10 mouse cellular contexts compared by ENCODE assay signal in genomic region chr9:41526126-41526525, GRCm38 (mm10).
DNase-seq lines count a peak whose midpoint lies in the region; ATAC-seq and TF ChIP-seq lines count a peak whose summit lies in the region.
"Had no signal": no experiment of that assay in that cellular context is flagged by ENCODE, and none has a peak within 500 bp of the region (broad histone marks: within the 10 kb centered on the region; RNA-seq: fewer than 3 reads in every experiment).

No protein-coding gene starts in this region.

- H3K4me3 ChIP-seq in CH12.LX (replicated peaks in 1 of 3; ENCODE audit: low read depth in 2 of 3, low read length in 2 of 3, poor library complexity in 1 of 3), result no peak overlapping the region
- no peak overlapping the region for H3K4me3 ChIP-seq in embryonic facial prominence, embryonic 14.5 days (ENCODE audit: low read depth, low read length)
- no peak overlapping the region for H3K4me3 ChIP-seq in hindbrain, postnatal 0 days (ENCODE audit: low read length)
- H3K4me3 ChIP-seq in cerebellum, adult 2 months (replicated peaks; ENCODE audit: insufficient read depth, low read depth, low read length), result no peak overlapping the region
- H3K4me3 ChIP-seq: intestine, embryonic 15.5 days had no signal

- no peaks in the 10 kb centered on the region for H3K27me3 ChIP-seq in CH12.LX (replicated peaks)
- no peaks in the 10 kb centered on the region for H3K27me3 ChIP-seq in embryonic facial prominence, embryonic 14.5 days (replicated peaks; ENCODE audit: control insufficient read depth, insufficient read depth, low read length)
- H3K27me3 ChIP-seq in hindbrain, postnatal 0 days (ENCODE audit: insufficient read depth, low read length), result no peaks in the 10 kb centered on the region
- no peaks in the 10 kb centered on the region for H3K27me3 ChIP-seq in cerebellum, adult 2 months (ENCODE audit: control insufficient read depth, insufficient read depth, low read length)
- H3K27me3 ChIP-seq: intestine, embryonic 15.5 days had no signal

- 55% methylated on average over 8 of the region's 8 CpGs for WGBS in embryonic facial prominence, embryonic 14.5 days
- 17% methylated on average over 8 of the region's 8 CpGs for WGBS in hindbrain, postnatal 0 days
- WGBS in cerebellum, adult 2 months, result 26% methylated on average over 8 of the region's 8 CpGs

- no peaks in the 10 kb centered on the region for H3K79me2 ChIP-seq in CH12.LX (replicated peaks; ENCODE audit: control insufficient read depth, extremely low read depth, insufficient read depth, poor library complexity, severe bottlenecking)

- peak overlapping the region; percentile 79 for H3K4me2 ChIP-seq in CH12.LX (ENCODE audit: insufficient read depth, low read depth, poor library complexity, severe bottlenecking)
- no peak overlapping the region for H3K4me2 ChIP-seq in embryonic facial prominence, embryonic 14.5 days (ENCODE audit: low read depth, low read length)
- 0 out of 2 replicates have a peak overlapping the region, but pooled peaks have one; percentile 17 for H3K4me2 ChIP-seq in hindbrain, postnatal 0 days (ENCODE audit: low read depth, low read length)
- H3K4me2 ChIP-seq: intestine, embryonic 15.5 days had no signal

- TF ChIP-seq CTCF in CH12.LX (conservative IDR thresholded peaks at IDR 0.05 in 1 of 2, IDR thresholded peaks at IDR 0.05 in 1 of 2; ENCODE audit: low read depth in 2 of 2, low read length in 2 of 2), result no peak
- no peak for TF ChIP-seq CTCF in hindbrain, postnatal 0 days (IDR thresholded peaks at IDR 0.05; ENCODE audit: low read depth)
- TF ChIP-seq CTCF in cerebellum, adult 2 months (IDR thresholded peaks at IDR 0.05; ENCODE audit: borderline replicate concordance, insufficient read depth, low read depth, low read length), result no peak

- in situ Hi-C loops in CH12.LX (cut with MboI; ENCODE audit: low pct_ligation_motif_present, low pct_unique_long_range_greater_than_20kb, low sequenced_read_pairs), result no loop called here

- ATAC-seq in embryonic facial prominence, embryonic 14.5 days (ENCODE audit: low read depth), result no peak
- ATAC-seq in hindbrain, postnatal 0 days, result peak; percentile 10; the same call in 1 of the 2 replicates
- ATAC-seq in CD4-positive, CD25-positive, alpha-beta regulatory T cell, adult 4 months, result no peak
- ATAC-seq: intestine, embryonic 15.5 days had no signal

- TF ChIP-seq RAD21 in CH12.LX (IDR thresholded peaks at IDR 0.05; ENCODE audit: low read depth, low read length), result no peak

- no peak overlapping the region for H3K9ac ChIP-seq in CH12.LX (ENCODE audit: insufficient read depth, low read depth)
- peak overlapping the region; percentile 45; the same call in 1 of the 2 replicates for H3K9ac ChIP-seq in embryonic facial prominence, embryonic 14.5 days (ENCODE audit: low read depth, low read length)
- no peak overlapping the region for H3K9ac ChIP-seq in hindbrain, postnatal 0 days (replicated peaks; ENCODE audit: low read length)
- H3K9ac ChIP-seq: intestine, embryonic 15.5 days had no signal

- no peak for TF ChIP-seq EP300 in CH12.LX (IDR thresholded peaks at IDR 0.05; ENCODE audit: low read length)

- dilution Hi-C loops in CH12.LX (cut with MboI; ENCODE audit: extremely low pct_ligation_motif_present, extremely low pct_unique_long_range_greater_than_20kb, low sequenced_read_pairs), result no loop called here

- DNase-seq in heart, adult 18-20 months, result peak; percentile 18 to 32
- DNase-seq in heart, adult 8-10 months (ENCODE audit: low spot score), result no peak
- peak; percentile 28 for DNase-seq in CH12.LX (ENCODE audit: extremely low read depth)
- peak; percentile 32 for DNase-seq in embryonic facial prominence, embryonic 14.5 days (ENCODE audit: low spot score)
- peak; percentile 47 for DNase-seq in hindbrain, postnatal 0 days (ENCODE audit: low spot score)
- no peak for DNase-seq in embryo, embryonic 10 days (ENCODE audit: low spot score)
- no peak for DNase-seq in cerebellum, adult 2 months
- DNase-seq: cerebellum, adult 8-10 months had no signal

- H3K9me3 ChIP-seq in CH12.LX (replicated peaks; ENCODE audit: low read length), result no peaks in the 10 kb centered on the region
- no peaks in the 10 kb centered on the region for H3K9me3 ChIP-seq in embryonic facial prominence, embryonic 14.5 days (ENCODE audit: control insufficient read depth, low read length)
- no peaks in the 10 kb centered on the region for H3K9me3 ChIP-seq in hindbrain, postnatal 0 days (ENCODE audit: low read length)
- H3K9me3 ChIP-seq: intestine, embryonic 15.5 days had no signal

- peaks cover 9 to 27% of the 10 kb centered on the region in 2 experiments for H3K4me1 ChIP-seq in CH12.LX (ENCODE audit: control insufficient read depth in 1 of 2, insufficient read depth in 2 of 2)
- H3K4me1 ChIP-seq in embryonic facial prominence, embryonic 14.5 days (ENCODE audit: control insufficient read depth, insufficient read depth, low read length), result peaks cover 30% of the 10 kb centered on the region
- H3K4me1 ChIP-seq in hindbrain, postnatal 0 days (ENCODE audit: insufficient read depth, low read length), result peaks cover 16% of the 10 kb centered on the region
- no peaks in the 10 kb centered on the region for H3K4me1 ChIP-seq in cerebellum, adult 2 months (ENCODE audit: control insufficient read depth, insufficient read depth, low read length)

- no peak overlapping the region for H3K27ac ChIP-seq in CH12.LX (ENCODE audit: insufficient read depth, low read depth)
- H3K27ac ChIP-seq in embryonic facial prominence, embryonic 14.5 days (replicated peaks; ENCODE audit: low read depth, low read length), result peak overlapping the region; percentile 88
- H3K27ac ChIP-seq in hindbrain, postnatal 0 days, result peak overlapping the region; percentile 78
- no peak overlapping the region for H3K27ac ChIP-seq in cerebellum, adult 2 months (ENCODE audit: insufficient read depth, low read length)

- H3K36me3 ChIP-seq in CH12.LX (replicated peaks in 1 of 2; ENCODE audit: control insufficient read depth in 1 of 2, insufficient read depth in 1 of 2, low read length in 1 of 2), result no peaks in the 10 kb centered on the region
- H3K36me3 ChIP-seq in embryonic facial prominence, embryonic 14.5 days (ENCODE audit: control insufficient read depth, insufficient read depth, low read length), result peaks cover 17% of the 10 kb centered on the region
- no peaks in the 10 kb centered on the region for H3K36me3 ChIP-seq in hindbrain, postnatal 0 days (ENCODE audit: insufficient read depth, low read length)
- H3K36me3 ChIP-seq: intestine, embryonic 15.5 days had no signal

- no peak for TF ChIP-seq POLR2A in CH12.LX (IDR thresholded peaks at IDR 0.05; ENCODE audit: low read depth, low read length)
- no peak for TF ChIP-seq POLR2A in cerebellum, adult 2 months (IDR thresholded peaks at IDR 0.05; ENCODE audit: borderline replicate concordance, insufficient read depth, low read length)

TF ChIP-seq in CH12.LX, 34 proteins besides CTCF, POLR2A, EP300 and RAD21:
- TF ChIP-seq E2F4 (IDR thresholded peaks at IDR 0.05; ENCODE audit: insufficient replicate concordance, low read depth, low read length) (no peak), POLR2AphosphoS2 (IDR thresholded peaks at IDR 0.05; ENCODE audit: low read depth, low read length) (no peak), USF1 (IDR thresholded peaks at IDR 0.05; ENCODE audit: low read depth, low read length) (no peak), ETS1 (conservative IDR thresholded peaks at IDR 0.05; ENCODE audit: low read depth, low read length) (no peak), NRF1 (IDR thresholded peaks at IDR 0.05; ENCODE audit: low read depth, low read length) (no peak), UBTF (IDR thresholded peaks at IDR 0.05; ENCODE audit: low read depth, low read length) (no peak), HCFC1 (IDR thresholded peaks at IDR 0.05; ENCODE audit: low read depth, low read length) (no peak), SIN3A (IDR thresholded peaks at IDR 0.05; ENCODE audit: low read length) (no peak), JUND (conservative IDR thresholded peaks at IDR 0.05; ENCODE audit: low read depth, low read length) (no peak), MYC (IDR thresholded peaks at IDR 0.05; ENCODE audit: low read depth, low read length) (no peak), PAX5 (IDR thresholded peaks at IDR 0.05; ENCODE audit: low read length) (no peak), IRF4 (IDR thresholded peaks at IDR 0.05; ENCODE audit: low read depth, low read length) (no peak), GABPA (IDR thresholded peaks at IDR 0.05; ENCODE audit: insufficient replicate concordance, low read depth, low read length) (no peak), USF2 (conservative IDR thresholded peaks at IDR 0.05; ENCODE audit: low read depth, low read length) (no peak), ELF1 (IDR thresholded peaks at IDR 0.05; ENCODE audit: low read depth, low read length) (no peak), MAFK (IDR thresholded peaks at IDR 0.05; ENCODE audit: insufficient replicate concordance, low read length) (no peak), MAZ (IDR thresholded peaks at IDR 0.05; ENCODE audit: low read depth, low read length) (no peak), SMC3 (IDR thresholded peaks at IDR 0.05; ENCODE audit: low read depth, low read length) (no peak), JUN (IDR thresholded peaks at IDR 0.05; ENCODE audit: insufficient read depth, low read depth, low read length) (no peak), KAT2A (IDR thresholded peaks at IDR 0.05; ENCODE audit: insufficient replicate concordance, low read length) (no peak)

Comparison
In these comparisons a context has a peak if more than half of its experiments do, and no peak if none do; other contexts are left out.
1. DNase-seq: peak in heart, adult 18-20 months (2 of 2), CH12.LX (single experiment), embryonic facial prominence, embryonic 14.5 days (single experiment) and hindbrain, postnatal 0 days (single experiment); none in heart, adult 8-10 months (single experiment), embryo, embryonic 10 days (single experiment) and cerebellum, adult 2 months (0 of 2).
2. H3K27ac ChIP-seq: peak in embryonic facial prominence, embryonic 14.5 days (single experiment) and hindbrain, postnatal 0 days (single experiment); none in CH12.LX (single experiment) and cerebellum, adult 2 months (single experiment).